Mouse (Mus musculus) heart, postnatal 10 days (tissue): ENCODE measurements around the gene Gm9936. TPM values are rescaled to one million over a fixed set of nuclear protein-coding genes. Genes with fewer than 3 reads are reported as not detected.
"Not testable (repeated sequence)": the region's sequence is repeated elsewhere in the genome, so short reads cannot be mapped to it uniquely, and the experiment has no call there.

Experiments used
- DNase-seq, 2 experiments: peaks; one replicate each; pipeline ENCODE4 v3.0.0; 2021
- intact Hi-C: fragments of 180-260 bp; cut with DNase I; formaldehyde crosslinking; loops from one replicate; pipeline ENCODE4 v1.15.1; 2025
- total RNA-seq, 2 experiments: library from RNA; stranded (reverse); gene quantifications; 2 replicates each; pipeline ENCODE4 v1.2.3; 2021

The Gm9936 gene
- total RNA-seq = not detected

GRCm38 (mm10) chr5:114858582-114858981 lies at the start of gene Gm9936:
Gm9936 (minus strand) TSS chr5:114858682.
- intact Hi-C loops = loop anchor here (2.0 kb wide), 1 partner anchor 156 kb away; no protein-coding TSS in a partner anchor
- DNase-seq = no peak

GRCm38 (mm10) chr5:114902413-114902812 lies 43.9 kb upstream of the Gm9936 start:
- intact Hi-C loops = loop anchor here (1.0 to 5.0 kb wide), 2 partner anchors 78 to 200 kb away; no protein-coding TSS in a partner anchor
- peak in 1 of 2 experiments; percentile 60 for DNase-seq

- intact Hi-C loops = no loop called here
- no peak for DNase-seq
Measured at GRCm38 (mm10) chr5:114898857-114899256, 40.4 kb upstream of the Gm9936 start.

GRCm38 (mm10) chr5:114897374-114897793 lies 38.9 kb upstream of the Gm9936 start:
- intact Hi-C loops = no loop called here
- peak; percentile 48 to 54 for DNase-seq

- intact Hi-C loops = no loop called here
- no peak for DNase-seq
Measured at GRCm38 (mm10) chr5:114896688-114897373, 38.3 kb upstream of the Gm9936 start, which contains the start of gene Oasl2. Oasl2 (plus strand) TSS chr5:114896936.

GRCm38 (mm10) chr5:114895542-114895941 lies 37.1 kb upstream of the Gm9936 start:
- DNase-seq = no peak
- intact Hi-C loops = no loop called here

GRCm38 (mm10) chr5:114888995-114889394 lies 30.5 kb upstream of the Gm9936 start:
- intact Hi-C loops = no loop called here
- no peak for DNase-seq

GRCm38 (mm10) chr5:114886801-114887200 lies 28.3 kb upstream of the Gm9936 start:
- DNase-seq = no peak
- intact Hi-C loops = no loop called here

- no peak for DNase-seq
- intact Hi-C loops = no loop called here
Measured at GRCm38 (mm10) chr5:114883022-114883421, 24.5 kb upstream of the Gm9936 start.

GRCm38 (mm10) chr5:114882319-114882718 lies 23.8 kb upstream of the Gm9936 start:
- intact Hi-C loops = not testable (repeated sequence)

GRCm38 (mm10) chr5:114879399-114879798 lies 20.9 kb upstream of the Gm9936 start:
- intact Hi-C loops = no loop called here
- no peak for DNase-seq

More at GRCm38 (mm10) chr5:114882319-114882718, 23.8 kb upstream of the Gm9936 start:
- not testable (repeated sequence) for DNase-seq

GRCm38 (mm10) chr5:114877487-114877886 lies 19.0 kb upstream of the Gm9936 start:
- no peak for DNase-seq
- intact Hi-C loops = no loop called here

- no peak for DNase-seq
- intact Hi-C loops = no loop called here
Measured at GRCm38 (mm10) chr5:114876331-114876730, 17.8 kb upstream of the Gm9936 start.

GRCm38 (mm10) chr5:114875858-114876257 lies 17.4 kb upstream of the Gm9936 start:
- intact Hi-C loops = no loop called here
- peak in 1 of 2 experiments; percentile 15 for DNase-seq

- intact Hi-C loops = no loop called here
- no peak for DNase-seq
Measured at GRCm38 (mm10) chr5:114865279-114865678, 6.8 kb upstream of the Gm9936 start.

- intact Hi-C loops = no loop called here
- no peak for DNase-seq
Measured at GRCm38 (mm10) chr5:114864813-114865212, 6.3 kb upstream of the Gm9936 start.

GRCm38 (mm10) chr5:114861730-114862129 lies 3.2 kb upstream of the Gm9936 start:
- no peak for DNase-seq
- intact Hi-C loops = no loop called here

- DNase-seq = peak; percentile 71 to 83
- intact Hi-C loops = loop anchor here (2.0 kb wide), 1 partner anchor 156 kb away; no protein-coding TSS in a partner anchor
Measured at GRCm38 (mm10) chr5:114859253-114859652, 771 bp upstream of the Gm9936 start.

GRCm38 (mm10) chr5:114853364-114853763 lies 5.1 kb downstream of the Gm9936 start, which contains the start of gene 4930519G04Rik:
4930519G04Rik (plus strand) TSS chr5:114853664.
- intact Hi-C loops = not testable (repeated sequence)

GRCm38 (mm10) chr5:114851565-114852236 lies 6.8 kb downstream of the Gm9936 start:
- DNase-seq = no peak

More at GRCm38 (mm10) chr5:114853364-114853763, 5.1 kb downstream of the Gm9936 start, which contains the start of gene 4930519G04Rik:
- DNase-seq = not testable (repeated sequence)

GRCm38 (mm10) chr5:114844371-114844770 lies 14.1 kb downstream of the Gm9936 start:
- intact Hi-C loops = not testable (repeated sequence)

More at GRCm38 (mm10) chr5:114851565-114852236, 6.8 kb downstream of the Gm9936 start:
- intact Hi-C loops = no loop called here

More at GRCm38 (mm10) chr5:114844371-114844770, 14.1 kb downstream of the Gm9936 start:
- not testable (repeated sequence) for DNase-seq
